Comparison of ENCODE assay signal across 28 mouse cellular contexts in genomic region chr13:93892101-93892500, GRCm38 (mm10).
A peak's percentile ranks its signal among the peaks of the same experiment; 100 is the strongest.
DNase-seq lines count a peak whose midpoint lies in the region; TF ChIP-seq lines count a peak whose summit lies in the region.
"Had no signal": no experiment of that assay in that cellular context is flagged by ENCODE, and none has a peak within 500 bp of the region (broad histone marks: within the 10 kb centered on the region; RNA-seq: fewer than 3 reads in every experiment).

No protein-coding gene starts in this region.

- no peak overlapping the region for H3K4me3 ChIP-seq in layer of hippocampus, adult 2 months
- H3K4me3 ChIP-seq: embryonic facial prominence, embryonic 10.5 days; embryonic facial prominence, embryonic 15.5 days; forebrain, embryonic 12.5 days; heart, embryonic 12.5 days; hindbrain, embryonic 13.5 days; lung, embryonic 15.5 days; midbrain, embryonic 10.5 days; myocyte; neural tube, embryonic 12.5 days had no signal

- H3K27ac ChIP-seq in layer of hippocampus, adult 2 months: no peak overlapping the region
- H3K27ac ChIP-seq: embryonic facial prominence, embryonic 10.5 days; embryonic facial prominence, embryonic 15.5 days; forebrain, embryonic 12.5 days; hindbrain, embryonic 13.5 days; liver, embryonic 14.5 days; lung, embryonic 15.5 days; midbrain, embryonic 10.5 days; neural tube, embryonic 12.5 days had no signal

- 0 out of 2 replicates have a peak, but pooled peaks have one; percentile 10 for TF ChIP-seq CTCF in layer of hippocampus, adult 2 months (conservative IDR thresholded peaks at IDR 0.05)

- peak; percentile 8 to 48 for DNase-seq in adrenal gland, postnatal 36 days
- no peak for DNase-seq in adrenal gland, postnatal 10 days
- DNase-seq in layer of hippocampus, adult 2 months (ENCODE audit: low spot score in 2 of 2): no peak
- DNase-seq in layer of hippocampus, adult 9-10 months (ENCODE audit: low spot score): no peak
- DNase-seq in urinary bladder, postnatal 14 days (ENCODE audit: low spot score): peak; percentile 29
- no peak for DNase-seq in urinary bladder, postnatal 36 days (ENCODE audit: low spot score in 2 of 2)
- no peak for DNase-seq in spleen, adult 18-20 months
- DNase-seq: adrenal gland, postnatal 14 days; cerebellum, adult 8-10 months; cerebellum, postnatal 25 days; forebrain, postnatal 0 days; gastrocnemius, postnatal 14 days; heart, adult 18-20 months; heart, postnatal 4 days; kidney, adult 2 months; liver; thymus, adult 2 months; thymus, postnatal 36 days had no signal

Comparison
In these comparisons a context has a peak if more than half of its experiments do, and no peak if none do; other contexts are left out.
1. DNase-seq: peak in adrenal gland, postnatal 36 days (2 of 2) and urinary bladder, postnatal 14 days (single experiment); none in adrenal gland, postnatal 10 days (single experiment), layer of hippocampus, adult 2 months (0 of 2), layer of hippocampus, adult 9-10 months (single experiment), urinary bladder, postnatal 36 days (0 of 2) and spleen, adult 18-20 months (0 of 2).